Mouse (Mus musculus): ENCODE results near the gene Rsu1. TPM values are rescaled to one million over a fixed set of nuclear protein-coding genes. Genes with fewer than 3 reads are reported as not detected.

The Rsu1 gene
- polyA plus RNA-seq, 1 experiment = 81.5 TPM

DNA sequence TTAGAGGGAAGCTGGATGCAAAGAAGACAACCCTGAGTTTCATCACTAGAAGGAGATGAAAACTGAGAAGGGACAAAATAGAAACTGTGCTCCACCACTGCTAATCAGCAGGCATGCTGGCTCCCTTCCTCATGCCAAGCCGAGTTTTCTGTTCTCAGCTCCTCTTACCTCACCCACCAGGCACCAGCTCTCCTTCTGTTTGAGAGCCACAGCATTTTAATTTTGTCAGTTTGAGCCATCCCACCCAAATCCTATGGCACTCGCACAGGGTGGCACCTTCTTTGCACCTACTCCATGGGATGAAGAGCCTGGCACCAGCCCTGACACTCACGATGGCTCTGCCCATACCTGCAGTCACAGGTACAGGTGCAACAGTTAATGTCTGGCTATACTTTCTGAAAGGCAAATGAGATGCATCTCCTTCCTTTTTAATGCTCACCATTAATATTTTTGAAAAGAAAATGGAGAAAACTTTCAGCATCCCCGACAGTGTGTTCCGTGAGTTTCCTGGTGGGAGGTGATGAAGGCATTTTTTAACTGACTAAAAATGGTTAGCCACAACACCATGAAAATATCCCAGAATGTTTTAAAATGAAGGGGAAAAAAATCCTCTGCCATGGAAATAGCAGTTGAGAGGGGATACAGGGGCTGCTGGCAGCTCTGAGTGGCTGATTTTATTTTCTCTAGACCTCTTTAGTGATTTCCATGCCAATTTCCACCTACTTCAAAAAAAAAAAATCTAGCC is 210.6 kb downstream of the Rsu1 start:
- H3K36me3 ChIP-seq (ENCODE audit: control insufficient read depth, insufficient read depth) = no peaks in the 10 kb centered on the region
- H3ac ChIP-seq (ENCODE audit: control insufficient read depth, insufficient read length) = no peak overlapping the region
- no peak overlapping the region for H3K4me2 ChIP-seq (ENCODE audit: low read depth)
- TF ChIP-seq E2F4 (IDR thresholded peaks at IDR 0.05; ENCODE audit: insufficient read depth) (no peak), POLR2A (IDR thresholded peaks at IDR 0.05; ENCODE audit: insufficient read length, low read depth) (no peak), TCF12 (IDR thresholded peaks at IDR 0.05; ENCODE audit: insufficient read depth, poor library complexity, severe bottlenecking) (no peak), TCF3 (IDR thresholded peaks at IDR 0.05; ENCODE audit: insufficient read length, low read depth) (no peak), MYOD1 (IDR thresholded peaks at IDR 0.05; ENCODE audit: control insufficient read depth in 1 of 3, insufficient read length in 2 of 3, low read depth in 2 of 3) (no peak), CEBPB (IDR thresholded peaks at IDR 0.05; ENCODE audit: insufficient read depth, poor library complexity, severe bottlenecking) (no peak), MAX (IDR thresholded peaks at IDR 0.05; ENCODE audit: low read depth) (no peak), SRF (IDR thresholded peaks at IDR 0.05; ENCODE audit: control insufficient read depth, insufficient read length, low read depth) (no peak), REST (IDR thresholded peaks at IDR 0.05; ENCODE audit: insufficient read depth, insufficient read length) (no peak), USF1 (IDR thresholded peaks at IDR 0.05; ENCODE audit: low read depth) (no peak), MYOG (IDR thresholded peaks at IDR 0.05; ENCODE audit: control insufficient read depth in 1 of 3, insufficient read depth in 1 of 3, insufficient read length in 2 of 3, low read depth in 2 of 3) (no peak), POLR2AphosphoS2 (IDR thresholded peaks at IDR 0.05; ENCODE audit: insufficient read length, low read depth) (no peak)
- H3K27me3 ChIP-seq (ENCODE audit: control insufficient read depth, insufficient read depth, insufficient read length) = no peaks in the 10 kb centered on the region
- H3K4me3 ChIP-seq = no peak overlapping the region
- no peaks in the 10 kb centered on the region for H3K79me2 ChIP-seq (ENCODE audit: control insufficient read depth, insufficient read depth)

DNA sequence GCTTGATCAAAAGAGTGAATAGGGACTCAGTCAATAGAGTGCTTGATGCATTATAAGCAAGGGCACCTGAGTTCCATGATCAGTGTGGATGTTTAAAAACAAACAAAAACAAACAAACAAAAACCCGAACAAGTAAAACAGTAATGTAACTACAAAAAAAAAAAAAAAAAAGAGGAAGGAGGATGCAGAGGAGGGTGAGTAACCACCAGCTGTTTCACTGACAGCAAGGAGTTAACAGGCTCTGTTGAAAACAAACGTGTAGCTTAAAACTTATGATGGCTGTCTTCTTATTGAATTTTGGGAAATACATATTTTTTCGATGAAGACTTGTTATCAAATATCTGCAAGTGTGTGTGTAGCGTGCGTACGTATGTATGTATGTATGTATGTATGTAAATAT is 222.6 kb downstream of the Rsu1 start:
- no peaks in the 10 kb centered on the region for H3K36me3 ChIP-seq (ENCODE audit: control insufficient read depth, insufficient read depth)
- H3K27me3 ChIP-seq (ENCODE audit: control insufficient read depth, insufficient read depth, insufficient read length) = no peaks in the 10 kb centered on the region
- H3K4me3 ChIP-seq = no peak overlapping the region
- H3K4me2 ChIP-seq (ENCODE audit: low read depth) = no peak overlapping the region
- TF ChIP-seq USF1 (IDR thresholded peaks at IDR 0.05; ENCODE audit: low read depth) = no peak
- TF ChIP-seq CEBPB (IDR thresholded peaks at IDR 0.05; ENCODE audit: insufficient read depth, poor library complexity, severe bottlenecking) = no peak
- no peak for TF ChIP-seq TCF12 (IDR thresholded peaks at IDR 0.05; ENCODE audit: insufficient read depth, poor library complexity, severe bottlenecking)
- no peak for TF ChIP-seq TCF3 (IDR thresholded peaks at IDR 0.05; ENCODE audit: insufficient read length, low read depth)
- no peak for TF ChIP-seq E2F4 (IDR thresholded peaks at IDR 0.05; ENCODE audit: insufficient read depth)
- no peak for TF ChIP-seq MYOD1 (IDR thresholded peaks at IDR 0.05; ENCODE audit: control insufficient read depth in 1 of 3, insufficient read length in 2 of 3, low read depth in 2 of 3)
- TF ChIP-seq POLR2A (IDR thresholded peaks at IDR 0.05; ENCODE audit: insufficient read length, low read depth) = no peak
- no peak for TF ChIP-seq MAX (IDR thresholded peaks at IDR 0.05; ENCODE audit: low read depth)
- no peak for TF ChIP-seq SRF (IDR thresholded peaks at IDR 0.05; ENCODE audit: control insufficient read depth, insufficient read length, low read depth)
- TF ChIP-seq POLR2AphosphoS2 (IDR thresholded peaks at IDR 0.05; ENCODE audit: insufficient read length, low read depth) = no peak
- TF ChIP-seq REST (IDR thresholded peaks at IDR 0.05; ENCODE audit: insufficient read depth, insufficient read length) = no peak
- TF ChIP-seq MYOG (IDR thresholded peaks at IDR 0.05; ENCODE audit: control insufficient read depth in 1 of 3, insufficient read depth in 1 of 3, insufficient read length in 2 of 3, low read depth in 2 of 3) = no peak
- no peak overlapping the region for H3ac ChIP-seq (ENCODE audit: control insufficient read depth, insufficient read length)
- no peaks in the 10 kb centered on the region for H3K79me2 ChIP-seq (ENCODE audit: control insufficient read depth, insufficient read depth)

DNA sequence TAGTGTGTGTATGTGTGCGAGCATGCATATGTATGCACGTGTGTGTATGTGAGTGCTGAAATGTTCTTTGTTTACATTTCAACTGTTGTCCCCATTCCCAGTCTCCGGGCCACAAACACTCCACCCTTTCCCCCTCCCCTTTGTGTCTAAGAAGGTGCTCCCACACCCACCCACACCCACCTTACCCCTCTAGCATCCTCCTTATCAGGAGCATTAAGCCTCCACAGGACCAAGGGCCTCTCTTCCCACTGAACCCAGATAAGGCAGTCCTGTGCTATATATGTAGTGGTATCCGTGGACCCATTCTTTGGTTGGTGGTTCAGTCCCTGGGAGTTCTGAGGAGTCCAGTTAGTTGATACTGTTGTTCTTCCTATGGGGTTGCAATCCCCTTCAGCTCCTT is 226.7 kb downstream of the Rsu1 start:
- no peaks in the 10 kb centered on the region for H3K27me3 ChIP-seq (ENCODE audit: control insufficient read depth, insufficient read depth, insufficient read length)
- no peaks in the 10 kb centered on the region for H3K36me3 ChIP-seq (ENCODE audit: control insufficient read depth, insufficient read depth)
- H3K79me2 ChIP-seq (ENCODE audit: control insufficient read depth, insufficient read depth) = no peaks in the 10 kb centered on the region
- H3K4me2 ChIP-seq (ENCODE audit: low read depth) = no peak overlapping the region
- no peak overlapping the region for H3K4me3 ChIP-seq
- no peak overlapping the region for H3ac ChIP-seq (ENCODE audit: control insufficient read depth, insufficient read length)
- no peak for TF ChIP-seq SRF (IDR thresholded peaks at IDR 0.05; ENCODE audit: control insufficient read depth, insufficient read length, low read depth)
- no peak for TF ChIP-seq E2F4 (IDR thresholded peaks at IDR 0.05; ENCODE audit: insufficient read depth)
- TF ChIP-seq TCF12 (IDR thresholded peaks at IDR 0.05; ENCODE audit: insufficient read depth, poor library complexity, severe bottlenecking) = no peak
- no peak for TF ChIP-seq CEBPB (IDR thresholded peaks at IDR 0.05; ENCODE audit: insufficient read depth, poor library complexity, severe bottlenecking)
- no peak for TF ChIP-seq TCF3 (IDR thresholded peaks at IDR 0.05; ENCODE audit: insufficient read length, low read depth)

DNA sequence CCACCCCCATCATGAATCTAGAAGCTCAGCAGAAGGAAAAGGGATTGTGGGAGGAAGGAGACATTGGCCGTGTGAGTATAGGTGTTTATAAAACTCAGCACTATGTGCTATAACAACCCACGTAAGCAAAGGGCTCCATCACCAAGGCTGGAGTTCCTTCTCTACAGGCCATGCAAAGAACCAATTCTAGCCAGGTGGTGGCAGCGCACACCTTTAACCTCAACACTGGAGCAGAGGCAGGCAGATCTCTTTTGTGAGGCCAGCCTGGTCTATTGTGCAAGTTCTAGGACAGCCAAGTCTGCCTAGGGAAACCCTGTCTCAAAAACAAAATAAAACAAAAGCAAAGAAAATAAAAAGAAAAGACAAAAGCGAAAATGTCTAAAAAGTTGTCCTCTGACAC is 231.4 kb downstream of the Rsu1 start:
- Histone ChIP-seq H3K79me2 (ENCODE audit: control insufficient read depth, insufficient read depth) (no peaks in the 10 kb centered on the region), H3K27me3 (ENCODE audit: control insufficient read depth, insufficient read depth, insufficient read length) (no peaks in the 10 kb centered on the region), H3K4me3 (no peak overlapping the region), H3ac (ENCODE audit: control insufficient read depth, insufficient read length) (no peak overlapping the region), H3K36me3 (ENCODE audit: control insufficient read depth, insufficient read depth) (no peaks in the 10 kb centered on the region), H3K4me2 (ENCODE audit: low read depth) (no peak overlapping the region)
- TF ChIP-seq TCF12 (IDR thresholded peaks at IDR 0.05; ENCODE audit: insufficient read depth, poor library complexity, severe bottlenecking) = no peak
- TF ChIP-seq USF1 (IDR thresholded peaks at IDR 0.05; ENCODE audit: low read depth) = no peak
- no peak for TF ChIP-seq TCF3 (IDR thresholded peaks at IDR 0.05; ENCODE audit: insufficient read length, low read depth)

DNA sequence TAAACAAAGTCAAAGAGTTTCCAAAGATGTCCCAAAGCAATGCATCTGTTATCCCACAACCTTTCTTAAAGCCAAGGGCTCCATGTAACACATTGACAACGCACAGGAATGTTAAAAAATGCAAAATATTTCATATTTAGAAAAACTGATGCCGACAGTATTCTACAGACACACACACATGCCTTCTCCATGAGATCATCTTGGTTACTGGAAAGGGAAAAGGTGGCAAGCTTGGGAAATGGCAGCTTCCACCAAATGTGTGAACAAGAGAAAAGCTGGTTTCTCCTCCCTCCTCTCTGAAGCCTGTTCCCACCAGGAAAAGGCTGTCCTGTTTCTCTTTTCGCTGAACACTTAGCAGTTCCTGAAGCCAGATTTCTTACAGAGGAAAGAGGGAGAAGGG is 232.4 kb downstream of the Rsu1 start:
- H3K79me2 ChIP-seq (ENCODE audit: control insufficient read depth, insufficient read depth) = no peaks in the 10 kb centered on the region
- no peaks in the 10 kb centered on the region for H3K27me3 ChIP-seq (ENCODE audit: control insufficient read depth, insufficient read depth, insufficient read length)
- TF ChIP-seq POLR2A (IDR thresholded peaks at IDR 0.05; ENCODE audit: insufficient read length, low read depth) (no peak), MYOD1 (IDR thresholded peaks at IDR 0.05; ENCODE audit: control insufficient read depth in 1 of 3, insufficient read length in 2 of 3, low read depth in 2 of 3) (no peak), USF1 (IDR thresholded peaks at IDR 0.05; ENCODE audit: low read depth) (no peak), MYOG (IDR thresholded peaks at IDR 0.05; ENCODE audit: control insufficient read depth in 1 of 3, insufficient read depth in 1 of 3, insufficient read length in 2 of 3, low read depth in 2 of 3) (no peak), REST (IDR thresholded peaks at IDR 0.05; ENCODE audit: insufficient read depth, insufficient read length) (no peak), MAX (IDR thresholded peaks at IDR 0.05; ENCODE audit: low read depth) (no peak), CEBPB (IDR thresholded peaks at IDR 0.05; ENCODE audit: insufficient read depth, poor library complexity, severe bottlenecking) (no peak), TCF3 (IDR thresholded peaks at IDR 0.05; ENCODE audit: insufficient read length, low read depth) (no peak), SRF (IDR thresholded peaks at IDR 0.05; ENCODE audit: control insufficient read depth, insufficient read length, low read depth) (no peak), E2F4 (IDR thresholded peaks at IDR 0.05; ENCODE audit: insufficient read depth) (no peak)
- H3K4me2 ChIP-seq (ENCODE audit: low read depth) = no peak overlapping the region
- H3K36me3 ChIP-seq (ENCODE audit: control insufficient read depth, insufficient read depth) = no peaks in the 10 kb centered on the region
- H3K4me3 ChIP-seq = no peak overlapping the region
- no peak overlapping the region for H3ac ChIP-seq (ENCODE audit: control insufficient read depth, insufficient read length)

Measured in myocyte (in vitro differentiated cells).